8 mouse cellular contexts compared by ENCODE assay signal in genomic region chr19:42035456-42036248, GRCm38 (mm10). TPM values are rescaled to one million over a fixed set of nuclear protein-coding genes. Genes with fewer than 3 reads are reported as not detected.
DNase-seq lines count a peak whose midpoint lies in the region; ATAC-seq and TF ChIP-seq lines count a peak whose summit lies in the region.

Gene Ankrd2 (plus strand): TSS chr19:42036000.

- H3K4me3 ChIP-seq in MEL (ENCODE audit: control insufficient read depth in 1 of 2, insufficient read depth in 1 of 2, low read depth in 2 of 2, low read length in 2 of 2): no peak within 1 kb of the TSS; a peak in 1 of 4 replicates
- H3K4me3 ChIP-seq in cerebellum, adult 2 months (replicated peaks; ENCODE audit: insufficient read depth, low read depth, low read length): no peak within 1 kb of the TSS
- no peak within 1 kb of the TSS for H3K4me3 ChIP-seq in hindbrain, embryonic 12.5 days
- no peak within 1 kb of the TSS for H3K4me3 ChIP-seq in lung, postnatal 0 days (ENCODE audit: low read depth, low read length)

- TF ChIP-seq POLR2A in MEL (IDR thresholded peaks at IDR 0.05; ENCODE audit: control insufficient read depth in 1 of 2, insufficient read depth in 1 of 2, low read depth in 1 of 2, low read length in 2 of 2, poor library complexity in 1 of 2): no peak
- TF ChIP-seq POLR2A in cerebellum, adult 2 months (IDR thresholded peaks at IDR 0.05; ENCODE audit: borderline replicate concordance, insufficient read depth, low read length): no peak

- no peak for TF ChIP-seq EP300 in MEL (IDR thresholded peaks at IDR 0.05; ENCODE audit: low read depth in 1 of 2, low read length in 2 of 2)
- no peak for TF ChIP-seq EP300 in lung, postnatal 0 days (IDR thresholded peaks at IDR 0.05)

- H3K27ac ChIP-seq in MEL (ENCODE audit: control insufficient read depth, low read depth, low read length): no peak within 1 kb of the TSS
- no peak within 1 kb of the TSS for H3K27ac ChIP-seq in cerebellum, adult 2 months (ENCODE audit: insufficient read depth, low read length)
- no peak within 1 kb of the TSS for H3K27ac ChIP-seq in hindbrain, embryonic 12.5 days
- no peak within 1 kb of the TSS for H3K27ac ChIP-seq in lung, postnatal 0 days (ENCODE audit: low read length)

- DNase-seq in MEL (ENCODE audit: low read depth, low spot score): peak; percentile 81
- DNase-seq in cerebellum, adult 2 months: peak; percentile 88 to 92
- peak; percentile 71 for DNase-seq in forelimb bud, embryonic 11.5 days (ENCODE audit: low read depth, low spot score)
- peak; percentile 84 to 87 for DNase-seq in layer of hippocampus, postnatal 10 days (ENCODE audit: low spot score in 2 of 2)
- DNase-seq in lung, postnatal 0 days (ENCODE audit: low spot score): peak; percentile 96
- peak; percentile 85 for DNase-seq in ovary, postnatal 36 days (ENCODE audit: low spot score)
- DNase-seq in thymus, postnatal 14 days: peak; percentile 84

- TF ChIP-seq RAD21 in MEL (IDR thresholded peaks at IDR 0.05; ENCODE audit: low read depth, low read length): peak; percentile 68

- ATAC-seq in hindbrain, embryonic 12.5 days (ENCODE audit: low FRiP score): peak; percentile 87
- ATAC-seq in lung, postnatal 0 days: peak; percentile 96

- peaks cover 4 to 5% of the 10 kb centered on the region in 2 experiments; a peak in 3 of 4 replicates for H3K27me3 ChIP-seq in MEL (ENCODE audit: control insufficient read depth in 1 of 2, insufficient read depth in 2 of 2, low read length in 2 of 2)
- no peaks in the 10 kb centered on the region for H3K27me3 ChIP-seq in cerebellum, adult 2 months (ENCODE audit: control insufficient read depth, insufficient read depth, low read length)
- H3K27me3 ChIP-seq in hindbrain, embryonic 12.5 days: peaks cover 12% of the 10 kb centered on the region; the same call in 1 of the 2 replicates
- no peaks in the 10 kb centered on the region for H3K27me3 ChIP-seq in lung, postnatal 0 days (replicated peaks; ENCODE audit: insufficient read depth, low read length)

- H3K79me2 ChIP-seq in MEL (ENCODE audit: control insufficient read depth, insufficient read depth, low read length, poor library complexity): no peaks in the 10 kb centered on the region

- peaks cover 0 to 7% of the 10 kb centered on the region in 2 experiments; a peak in 3 of 4 replicates for H3K4me1 ChIP-seq in MEL (ENCODE audit: control insufficient read depth in 1 of 2, insufficient read depth in 2 of 2, low read length in 2 of 2)
- peaks cover 27% of the 10 kb centered on the region for H3K4me1 ChIP-seq in cerebellum, adult 2 months (ENCODE audit: control insufficient read depth, insufficient read depth, low read length)
- H3K4me1 ChIP-seq in hindbrain, embryonic 12.5 days: peaks cover 13% of the 10 kb centered on the region
- H3K4me1 ChIP-seq in lung, postnatal 0 days (ENCODE audit: insufficient read depth, low read depth, low read length): no peaks in the 10 kb centered on the region

- no peaks in the 10 kb centered on the region for H3K9me3 ChIP-seq in MEL (replicated peaks; ENCODE audit: insufficient read depth, low read length)
- H3K9me3 ChIP-seq in hindbrain, embryonic 12.5 days (replicated peaks): no peaks in the 10 kb centered on the region
- H3K9me3 ChIP-seq in lung, postnatal 0 days (ENCODE audit: low read length): no peaks in the 10 kb centered on the region

- TF ChIP-seq CTCF in MEL (IDR thresholded peaks at IDR 0.05 in 2 of 3, conservative IDR thresholded peaks at IDR 0.05 in 1 of 3; ENCODE audit: control insufficient read depth in 1 of 3, insufficient read depth in 1 of 3, low read depth in 2 of 3, low read length in 3 of 3, poor library complexity in 1 of 3, severe bottlenecking in 1 of 3): peak; percentile 88 to 95 (median 88)
- peak; percentile 90 for TF ChIP-seq CTCF in cerebellum, adult 2 months (IDR thresholded peaks at IDR 0.05; ENCODE audit: borderline replicate concordance, insufficient read depth, low read depth, low read length)
- TF ChIP-seq CTCF in lung, postnatal 0 days (IDR thresholded peaks at IDR 0.05): peak; percentile 98

- WGBS in cerebellum, adult 2 months: 39% methylated on average over 19 of the region's 19 CpGs
- 64% methylated on average over 19 of the region's 19 CpGs for WGBS in hindbrain, embryonic 12.5 days
- WGBS in lung, postnatal 0 days: 63% methylated on average over 19 of the region's 19 CpGs

- H3K4me2 ChIP-seq in hindbrain, embryonic 12.5 days (replicated peaks): no peak within 1 kb of the TSS
- no peak within 1 kb of the TSS for H3K4me2 ChIP-seq in lung, postnatal 0 days (replicated peaks; ENCODE audit: low read depth, low read length)

- H3K36me3 ChIP-seq in MEL (ENCODE audit: control insufficient read depth in 1 of 2, insufficient read depth in 2 of 2, low read length in 2 of 2): no peaks in the 10 kb centered on the region
- H3K36me3 ChIP-seq in hindbrain, embryonic 12.5 days: peaks cover 10% of the 10 kb centered on the region; the same call in 1 of the 2 replicates
- no peaks in the 10 kb centered on the region for H3K36me3 ChIP-seq in lung, postnatal 0 days (ENCODE audit: insufficient read depth, low read length)

- 0 out of 2 replicates have a peak within 1 kb of the TSS, but pooled peaks have one; percentile 1 for H3K9ac ChIP-seq in MEL (ENCODE audit: control insufficient read depth, low read depth, low read length, poor library complexity, severe bottlenecking)
- no peak within 1 kb of the TSS for H3K9ac ChIP-seq in hindbrain, embryonic 12.5 days
- no peak within 1 kb of the TSS for H3K9ac ChIP-seq in lung, postnatal 0 days (replicated peaks; ENCODE audit: low read depth)

TF ChIP-seq in MEL, 35 proteins besides CTCF, POLR2A, EP300 and RAD21:
- 0 out of 2 replicates have a peak, but pooled peaks have one; percentile 31 for TF ChIP-seq MYC (IDR thresholded peaks at IDR 0.05; ENCODE audit: low read depth, low read length)
- TF ChIP-seq CHD2 (IDR thresholded peaks at IDR 0.05; ENCODE audit: low read length): no peak
- TF ChIP-seq TAL1 (IDR thresholded peaks at IDR 0.05; ENCODE audit: low read length): no peak
- peak; percentile 78 for TF ChIP-seq ZC3H11A (IDR thresholded peaks at IDR 0.05; ENCODE audit: low read depth, low read length)
- no peak for TF ChIP-seq SIN3A (IDR thresholded peaks at IDR 0.05; ENCODE audit: low read length)
- no peak for TF ChIP-seq POLR2AphosphoS2 (IDR thresholded peaks at IDR 0.05; ENCODE audit: low read length)
- TF ChIP-seq MAX (IDR thresholded peaks at IDR 0.05; ENCODE audit: low read length): no peak
- TF ChIP-seq MAFK (IDR thresholded peaks at IDR 0.05; ENCODE audit: borderline replicate concordance, low read depth, low read length): no peak
- TF ChIP-seq MEF2A (IDR thresholded peaks at IDR 0.05; ENCODE audit: extremely low read depth, insufficient replicate concordance, low read depth, low read length, poor library complexity, severe bottlenecking): no peak
- TF ChIP-seq ELF1 (IDR thresholded peaks at IDR 0.05; ENCODE audit: low read depth, low read length): no peak
- no peak for TF ChIP-seq MAZ (IDR thresholded peaks at IDR 0.05; ENCODE audit: low read depth, low read length)
- TF ChIP-seq TCF12 (IDR thresholded peaks at IDR 0.05; ENCODE audit: low read depth, low read length): no peak
- TF ChIP-seq ZNF384 (IDR thresholded peaks at IDR 0.05; ENCODE audit: low read depth, low read length): 0 out of 2 replicates have a peak, but pooled peaks have one; percentile 35
- TF ChIP-seq SMC3 (IDR thresholded peaks at IDR 0.05; ENCODE audit: low read depth, low read length): peak; percentile 96
- TF ChIP-seq USF2 (IDR thresholded peaks at IDR 0.05; ENCODE audit: borderline replicate concordance in 1 of 2, insufficient read depth in 1 of 2, low read depth in 1 of 2, low read length in 2 of 2): no peak
- no peak for TF ChIP-seq KAT2A (conservative IDR thresholded peaks at IDR 0.05; ENCODE audit: low read depth, low read length)

RNA-seq across cellular contexts. Expression of gene Ankrd2, which starts in this region (rescaled TPM):
- total RNA-seq in MEL (2012; rRNA removed): not detected in 2 replicates
- polyA plus RNA-seq in MEL (2012; ENCODE audit: insufficient read depth in 1 of 2, insufficient read length in 2 of 2, low read depth in 1 of 2, low replicate concordance in 2 of 2, missing spikeins in 1 of 2): not detected
- 0.32 and 0.54 TPM in 2 replicates for polyA plus RNA-seq in cerebellum, adult 2 months (2012; rRNA removed)
- not detected in 2 replicates for polyA plus RNA-seq in hindbrain, embryonic 12.5 days (2016; fragmentation: Nextera tagmentation; extraction: Ambion mirVana)
- under 1 TPM; 0.34 to 0.40 TPM for total RNA-seq in layer of hippocampus, postnatal 10 days (2021)
- 0.53 and 0.62 TPM in 2 replicates for polyA plus RNA-seq in lung, postnatal 0 days (2015; fragmentation: Nextera tagmentation; extraction: Ambion mirVana)

Comparison
In these comparisons a context has a peak if more than half of its experiments do, and no peak if none do; other contexts are left out.
1. Peak in DNase-seq and H3K9ac ChIP-seq in MEL; RNA of the gene not detected or under 1 TPM.
2. Peak in DNase-seq in cerebellum, adult 2 months; RNA of the gene not detected or under 1 TPM.
3. Peak in ATAC-seq in hindbrain, embryonic 12.5 days; RNA of the gene not detected or under 1 TPM.
4. Peak in DNase-seq in layer of hippocampus, postnatal 10 days; RNA of the gene not detected or under 1 TPM.
5. Peak in DNase-seq and ATAC-seq in lung, postnatal 0 days; RNA of the gene not detected or under 1 TPM.